Mouse (Mus musculus) neutrophil, adult 59 days (primary cell): ENCODE data around the gene Zfp566. TPM values are rescaled to one million over a fixed set of nuclear protein-coding genes. Genes with fewer than 3 reads are reported as not detected.

Source experiments
- total RNA-seq, 2 experiments: library from RNA; stranded (reverse); gene quantifications; 1 replicate in 1 of 2; 2 replicates in 1 of 2; pipeline ENCODE4 v1.2.4; 2023

Gene Zfp566
- 1 to 10 TPM in 1 of 2 experiments, under 1 TPM in 1; 0.57 to 2.0 TPM for total RNA-seq

DNA sequence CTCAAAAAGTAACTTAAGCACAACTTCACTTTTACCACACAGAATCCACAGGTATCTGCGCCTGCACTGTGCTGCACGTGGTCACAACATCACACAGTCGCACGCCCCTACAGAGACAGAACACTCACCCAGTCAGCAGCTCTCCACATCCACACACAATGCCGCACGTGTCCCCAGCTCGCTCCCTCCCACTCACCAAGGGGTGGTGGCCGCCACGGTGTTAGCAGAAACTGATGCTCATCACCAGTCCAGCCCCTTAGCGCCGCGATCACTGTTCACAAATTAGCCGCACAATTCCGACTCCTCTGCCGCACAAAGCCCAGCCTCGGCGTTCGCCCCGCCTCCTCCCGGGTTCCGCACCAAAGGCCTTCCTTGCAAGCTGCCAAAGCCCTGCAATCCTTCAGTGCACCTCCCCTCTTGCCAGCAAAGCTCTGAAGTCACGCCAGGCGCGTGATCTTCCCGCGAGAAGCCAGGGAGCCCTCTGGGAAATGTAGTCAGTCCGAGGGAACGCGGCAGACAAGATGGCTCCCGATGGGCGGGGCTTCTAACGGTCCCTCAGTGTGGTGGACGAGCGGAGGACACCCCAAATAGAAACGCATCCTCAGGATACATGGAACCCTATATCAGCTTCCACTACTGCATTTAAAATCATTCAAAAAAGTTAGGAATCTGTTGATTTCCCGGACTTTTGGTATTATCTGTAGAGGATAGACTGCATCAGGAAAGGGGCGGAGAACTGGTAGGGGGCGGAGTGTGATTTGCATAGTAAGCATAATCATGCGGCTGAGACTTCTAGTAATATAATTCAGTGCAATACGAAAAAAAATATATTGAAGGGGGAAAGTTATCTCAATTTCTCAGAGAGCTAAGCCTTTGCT lies at the start of gene Zfp566, which contains the start of gene Gm26920:
Gene Zfp566 (minus strand): TSS at position 436 of the 878 bp plus-strand sequence.
Gene Gm26920 (minus strand): TSS at position 319 of the 878 bp plus-strand sequence.

DNA sequence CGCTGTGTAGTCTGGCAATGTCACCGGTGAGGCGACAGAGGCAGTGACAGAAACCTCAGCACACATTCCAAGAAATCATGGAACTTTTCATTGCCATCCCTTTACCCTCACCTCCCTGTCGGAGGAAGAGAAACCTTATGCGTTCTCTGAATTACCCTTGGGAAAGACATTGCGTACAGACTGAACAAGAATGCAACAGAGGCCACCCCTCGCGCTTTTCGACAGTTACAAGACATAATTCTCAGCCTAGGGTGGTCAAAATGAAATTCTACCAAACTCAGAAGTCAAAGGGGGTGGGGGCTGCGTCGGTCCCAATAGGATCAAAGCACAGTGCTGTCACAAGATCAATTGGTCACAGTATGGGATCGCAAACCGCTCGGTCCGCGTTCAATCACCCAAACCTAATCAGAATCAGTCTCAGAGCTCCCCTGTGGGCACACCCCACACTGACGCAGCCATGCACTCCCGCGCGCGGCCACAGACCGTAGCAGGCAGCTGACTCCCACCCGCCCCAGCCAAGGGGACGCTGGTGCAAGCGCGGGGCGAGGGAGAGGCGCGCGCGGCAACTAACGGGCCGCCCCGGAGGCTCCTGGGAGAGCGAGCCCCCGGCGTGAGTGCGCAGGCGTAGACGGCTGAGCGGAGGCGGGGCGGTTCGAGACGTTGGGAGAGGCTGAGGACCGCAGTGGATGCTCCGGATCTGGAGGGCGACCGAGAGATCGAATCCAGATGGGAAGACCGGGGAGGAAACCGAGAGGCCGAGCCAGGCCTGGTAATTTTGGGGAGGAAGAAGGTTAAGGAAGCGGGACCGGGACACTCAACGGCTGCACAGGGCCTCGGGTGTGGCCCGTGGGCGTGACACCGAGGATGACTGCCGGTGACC lies 31.2 kb upstream of the Zfp566 start, which contains the start of gene Zfp382:
Gene Zfp382 (plus strand): TSS at position 635 of the 880 bp plus-strand sequence.

DNA sequence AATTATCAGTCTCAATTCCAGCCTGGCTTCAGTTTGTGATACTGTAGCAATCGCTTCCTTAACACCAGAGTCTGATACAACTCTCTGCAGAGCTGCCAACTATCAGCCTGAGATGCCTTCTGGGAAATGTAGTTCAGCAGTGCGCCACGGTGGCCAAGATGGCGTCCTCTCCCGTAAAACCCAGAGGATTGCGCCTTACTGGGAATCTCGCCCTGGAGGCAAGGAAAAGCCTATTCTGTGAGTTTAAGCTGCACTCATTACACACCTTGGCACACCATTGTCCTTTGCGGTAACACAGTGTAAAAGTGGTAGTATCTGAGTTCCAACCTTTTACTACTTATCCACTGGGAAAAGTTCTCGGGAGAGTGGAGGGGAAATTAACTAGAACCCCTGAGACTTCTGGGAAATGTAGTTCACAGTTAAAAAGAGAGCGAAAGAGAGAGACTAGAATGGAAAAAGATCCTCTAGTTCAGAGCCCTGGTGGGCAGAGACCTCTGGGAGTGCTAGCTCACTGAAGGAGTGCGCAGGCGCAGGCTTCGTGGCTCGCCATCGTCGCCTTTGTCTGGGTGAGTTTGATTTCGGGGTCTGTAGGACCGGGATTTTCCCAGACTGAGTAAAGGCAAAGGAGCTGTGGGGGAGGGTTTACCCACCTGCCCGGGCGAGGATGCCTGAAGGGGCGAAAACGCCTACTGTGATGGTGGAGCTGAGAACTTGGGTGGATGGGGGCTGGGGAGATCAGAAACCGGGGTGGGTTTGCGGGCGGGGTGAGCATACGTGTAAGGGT lies 4.5 kb upstream of the Zfp566 start, which contains the start of gene Zfp260:
Gene Zfp260 (plus strand): TSS at position 132 of the 784 bp plus-strand sequence.

GRCm38 (mm10) chr7:30072146-30073028 lies 17.9 kb downstream of the Zfp566 start, which contains the start of gene Zfp82:
TSS of gene Zfp82 (minus strand) at chr7:30072900.

GRCm38 (mm10) chr7:30050882-30051548 lies 39.3 kb downstream of the Zfp566 start, which contains the start of gene Zfp14:
TSS of gene Zfp14 (minus strand) at chr7:30051380.

Other genes with a start within 250 kb of the Zfp566 start
- gene Zfp940, start 236.9 kb downstream of the Zfp566 start, total RNA-seq = under 1 TPM; 0.24 to 0.73 TPM
- gene Zfp420, start 230.5 kb downstream of the Zfp566 start, total RNA-seq = 1 to 10 TPM; 2.0 TPM
- gene Zfp27, start 184.0 kb downstream of the Zfp566 start, total RNA-seq = 1 to 10 TPM; 1.7 to 2.4 TPM
- gene Zfp383, start 182.3 kb downstream of the Zfp566 start, total RNA-seq = under 1 TPM; 0.46 to 0.80 TPM
- gene Zfp74, start 136.4 kb downstream of the Zfp566 start, total RNA-seq = 1 to 10 TPM; 2.7 to 3.3 TPM
- 10 to 100 TPM in 1 of 2 experiments, 1 to 10 TPM in 1; 9.7 to 13.8 TPM for gene Zfp568, start 106.6 kb downstream of the Zfp566 start, total RNA-seq
- under 1 TPM; 0.44 to 0.71 TPM for gene Zfp14, start 39.1 kb downstream of the Zfp566 start, total RNA-seq
- gene Zfp82, start 17.6 kb downstream of the Zfp566 start, total RNA-seq = under 1 TPM; 0.47 to 0.77 TPM
- not detected for gene Gm26920, start 117 bp downstream of the Zfp566 start, total RNA-seq
- 1 to 10 TPM; 5.9 to 6.9 TPM for gene Zfp260, start 4.2 kb upstream of the Zfp566 start, total RNA-seq
- gene Zfp382, start 31.4 kb upstream of the Zfp566 start, total RNA-seq = 10 to 100 TPM; 10.5 to 11.6 TPM
- 10 to 100 TPM; 13.5 to 18.0 TPM for gene Zfp146, start 79.2 kb upstream of the Zfp566 start, total RNA-seq
- 1 to 10 TPM; 1.5 to 1.6 TPM for gene Cox7a1, start 93.6 kb upstream of the Zfp566 start, total RNA-seq
- 100 to 1,000 TPM; 225 to 239 TPM for gene Capns1, start 108.3 kb upstream of the Zfp566 start, total RNA-seq
- 10 to 100 TPM; 30.4 to 34.5 TPM for gene Polr2i, start 141.4 kb upstream of the Zfp566 start, total RNA-seq
- 10 to 100 TPM; 38.7 to 46.2 TPM for gene Tbcb, start 141.7 kb upstream of the Zfp566 start, total RNA-seq
- gene Ovol3, start 145.2 kb upstream of the Zfp566 start, total RNA-seq = not detected
- gene Thap8, start 189.6 kb upstream of the Zfp566 start, total RNA-seq = under 1 TPM; 0.27 to 0.37 TPM
- 10 to 100 TPM; 16.6 to 21.5 TPM for gene Wdr62, start 189.9 kb upstream of the Zfp566 start, total RNA-seq
- gene Clip3, start 201.2 kb upstream of the Zfp566 start, total RNA-seq = not detected
- 10 to 100 TPM; 14.6 to 14.7 TPM for gene Alkbh6, start 218.2 kb upstream of the Zfp566 start, total RNA-seq
- under 1 TPM in 1 of 2 experiments, not detected in 1; 0.76 TPM for gene Syne4, start 224.3 kb upstream of the Zfp566 start, total RNA-seq
- gene E130208F15Rik, start 231.2 kb upstream of the Zfp566 start, total RNA-seq = not detected
- gene Sdhaf1, start 233.4 kb upstream of the Zfp566 start, total RNA-seq = 1 to 10 TPM; 3.2 to 3.4 TPM